ENCODE assay signal across 8 mouse cellular contexts in the genomic region with DNA sequence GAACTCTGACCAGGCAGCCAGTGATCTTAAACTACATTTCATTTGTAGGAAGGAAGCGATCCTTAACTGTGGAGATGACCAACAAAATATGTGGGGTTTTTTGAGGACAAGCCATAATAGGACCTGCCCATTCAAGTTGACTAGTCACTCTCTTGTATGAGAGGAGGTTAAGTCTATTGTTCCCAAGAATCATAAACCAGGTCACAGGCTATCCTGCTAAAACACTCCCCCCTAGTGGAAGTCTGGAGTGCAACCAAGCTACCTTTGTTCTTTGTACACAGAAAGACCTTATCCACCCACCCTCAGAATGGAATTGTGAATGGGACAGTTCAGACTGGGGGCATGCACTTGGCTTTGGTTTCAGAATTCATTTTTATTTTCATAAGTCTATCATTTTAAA. TPM values are rescaled to one million over a fixed set of nuclear protein-coding genes. Genes with fewer than 3 reads are reported as not detected.
A peak's percentile ranks its signal among the peaks of the same experiment; 100 is the strongest.
DNase-seq lines count a peak whose midpoint lies in the region; ATAC-seq lines count a peak whose summit lies in the region.

No protein-coding gene starts in this region.

- H3K4me3 ChIP-seq in hindbrain, embryonic 14.5 days (replicated peaks; ENCODE audit: low read length) = no peak overlapping the region
- H3K4me3 ChIP-seq in hindbrain, embryonic 16.5 days (ENCODE audit: low read length) = no peak overlapping the region
- no peak overlapping the region for H3K4me3 ChIP-seq in lung, embryonic 16.5 days (ENCODE audit: low read length)
- H3K4me3 ChIP-seq in neural tube, embryonic 15.5 days (replicated peaks) = no peak overlapping the region

- H3K9me3 ChIP-seq in hindbrain, embryonic 14.5 days (ENCODE audit: control insufficient read depth, low read length) = 0 out of 2 replicates have a peak, but pooled peaks cover 3% of the 10 kb centered on the region
- no peaks in the 10 kb centered on the region for H3K9me3 ChIP-seq in hindbrain, embryonic 16.5 days (ENCODE audit: control insufficient read depth, low read length)
- H3K9me3 ChIP-seq in lung, embryonic 16.5 days (ENCODE audit: control insufficient read depth, low read length) = no peaks in the 10 kb centered on the region
- H3K9me3 ChIP-seq in neural tube, embryonic 15.5 days (replicated peaks) = no peaks in the 10 kb centered on the region

- no peak for ATAC-seq in hindbrain, embryonic 14.5 days (ENCODE audit: low FRiP score)
- ATAC-seq in hindbrain, embryonic 16.5 days = no peak
- ATAC-seq in lung, embryonic 16.5 days (ENCODE audit: low read depth) = peak; percentile 21; the same call in 1 of the 2 replicates
- ATAC-seq in neural tube, embryonic 15.5 days (ENCODE audit: low FRiP score) = no peak

- H3K4me1 ChIP-seq in hindbrain, embryonic 14.5 days (replicated peaks; ENCODE audit: control insufficient read depth, insufficient read depth, low read length) = no peaks in the 10 kb centered on the region
- H3K4me1 ChIP-seq in hindbrain, embryonic 16.5 days (ENCODE audit: control insufficient read depth, insufficient read depth, low read depth, low read length) = no peaks in the 10 kb centered on the region
- H3K4me1 ChIP-seq in lung, embryonic 16.5 days (replicated peaks; ENCODE audit: control insufficient read depth, insufficient read depth, low read length) = peaks cover 21% of the 10 kb centered on the region
- no peaks in the 10 kb centered on the region for H3K4me1 ChIP-seq in neural tube, embryonic 15.5 days

- no peaks in the 10 kb centered on the region for H3K36me3 ChIP-seq in hindbrain, embryonic 14.5 days (replicated peaks; ENCODE audit: control insufficient read depth, insufficient read depth)
- H3K36me3 ChIP-seq in hindbrain, embryonic 16.5 days (ENCODE audit: control insufficient read depth, insufficient read depth, low read length) = no peaks in the 10 kb centered on the region
- H3K36me3 ChIP-seq in lung, embryonic 16.5 days (ENCODE audit: control insufficient read depth, insufficient read depth, low read length) = peaks cover 27% of the 10 kb centered on the region
- H3K36me3 ChIP-seq in neural tube, embryonic 15.5 days = no peaks in the 10 kb centered on the region

- DNase-seq in hindbrain, embryonic 14.5 days (ENCODE audit: low spot score) = peak; percentile 49
- DNase-seq in ES-CJ7 (ENCODE audit: low read depth, low spot score) = peak; percentile 71
- peak; percentile 73 for DNase-seq in embryo, embryonic 11 days
- no peak for DNase-seq in layer of hippocampus, postnatal 14 days (ENCODE audit: low spot score in 2 of 2)
- no peak for DNase-seq in natural killer cell, adult 2 months (ENCODE audit: low spot score in 2 of 2)

- H3K27me3 ChIP-seq in hindbrain, embryonic 14.5 days (ENCODE audit: control insufficient read depth, insufficient read depth, low read length) = no peaks in the 10 kb centered on the region
- no peaks in the 10 kb centered on the region for H3K27me3 ChIP-seq in hindbrain, embryonic 16.5 days (replicated peaks; ENCODE audit: control insufficient read depth, insufficient read depth, low read length)
- no peaks in the 10 kb centered on the region for H3K27me3 ChIP-seq in lung, embryonic 16.5 days (ENCODE audit: control insufficient read depth, insufficient read depth, low read depth, low read length)
- H3K27me3 ChIP-seq in neural tube, embryonic 15.5 days (replicated peaks) = no peaks in the 10 kb centered on the region

- H3K9ac ChIP-seq in hindbrain, embryonic 14.5 days = no peak overlapping the region
- H3K9ac ChIP-seq in hindbrain, embryonic 16.5 days (ENCODE audit: low read depth, low read length) = no peak overlapping the region
- H3K9ac ChIP-seq in lung, embryonic 16.5 days (ENCODE audit: low read length) = no peak overlapping the region
- H3K9ac ChIP-seq in neural tube, embryonic 15.5 days (replicated peaks) = no peak overlapping the region

- WGBS in hindbrain, embryonic 14.5 days = 80% methylated on average over 1 of the region's 1 CpGs
- WGBS in hindbrain, embryonic 16.5 days = 71% methylated on average over 1 of the region's 1 CpGs
- WGBS in lung, embryonic 16.5 days = 76% methylated on average over 1 of the region's 1 CpGs
- 65% methylated on average over 1 of the region's 1 CpGs for WGBS in neural tube, embryonic 15.5 days

- no peak overlapping the region for H3K27ac ChIP-seq in hindbrain, embryonic 14.5 days
- no peak overlapping the region for H3K27ac ChIP-seq in hindbrain, embryonic 16.5 days (ENCODE audit: low read depth, low read length)
- H3K27ac ChIP-seq in lung, embryonic 16.5 days (ENCODE audit: low read length) = no peak overlapping the region
- H3K27ac ChIP-seq in neural tube, embryonic 15.5 days (replicated peaks) = no peak overlapping the region

- H3K4me2 ChIP-seq in hindbrain, embryonic 14.5 days (replicated peaks) = no peak overlapping the region
- H3K4me2 ChIP-seq in hindbrain, embryonic 16.5 days (ENCODE audit: low read length) = no peak overlapping the region
- H3K4me2 ChIP-seq in lung, embryonic 16.5 days (ENCODE audit: low read depth, low read length) = no peak overlapping the region
- H3K4me2 ChIP-seq in neural tube, embryonic 15.5 days = no peak overlapping the region

RNA-seq across cellular contexts. Expression of gene Ssr1, which starts 49.7 kb away (rescaled TPM):
- polyA plus RNA-seq in hindbrain, embryonic 14.5 days (2014; fragmentation: Nextera tagmentation; extraction: Ambion mirVana) = 67.8 and 74.8 TPM in 2 replicates
- 66.5 and 67.3 TPM in 2 replicates for polyA plus RNA-seq in hindbrain, embryonic 16.5 days (2015; fragmentation: Nextera tagmentation; extraction: Ambion mirVana)
- 151 and 163 TPM in 2 replicates for polyA plus RNA-seq in lung, embryonic 16.5 days (2015; fragmentation: Nextera tagmentation; extraction: Ambion mirVana)
- 10 to 100 TPM; 81.9 to 82.1 TPM for total RNA-seq in layer of hippocampus, postnatal 14 days (2021)
- polyA plus RNA-seq in neural tube, embryonic 15.5 days (2015; fragmentation: Nextera tagmentation; extraction: Ambion mirVana) = 64.5 and 67.1 TPM in 2 replicates

Comparison
In these comparisons a context has a peak if more than half of its experiments do, and no peak if none do; other contexts are left out.
1. DNase-seq: peak in hindbrain, embryonic 14.5 days (single experiment), ES-CJ7 (single experiment) and embryo, embryonic 11 days (single experiment); none in layer of hippocampus, postnatal 14 days (0 of 2) and natural killer cell, adult 2 months (0 of 2).